Mouse (Mus musculus) 416B (cell line): Measurements from ENCODE around the gene Sept1.

Experiments used
- DNase-seq: peaks from one replicate; pipeline ENCODE4 v3.0.0; 2011; ENCODE audit warnings: low read depth

Sept1 gene

DNA sequence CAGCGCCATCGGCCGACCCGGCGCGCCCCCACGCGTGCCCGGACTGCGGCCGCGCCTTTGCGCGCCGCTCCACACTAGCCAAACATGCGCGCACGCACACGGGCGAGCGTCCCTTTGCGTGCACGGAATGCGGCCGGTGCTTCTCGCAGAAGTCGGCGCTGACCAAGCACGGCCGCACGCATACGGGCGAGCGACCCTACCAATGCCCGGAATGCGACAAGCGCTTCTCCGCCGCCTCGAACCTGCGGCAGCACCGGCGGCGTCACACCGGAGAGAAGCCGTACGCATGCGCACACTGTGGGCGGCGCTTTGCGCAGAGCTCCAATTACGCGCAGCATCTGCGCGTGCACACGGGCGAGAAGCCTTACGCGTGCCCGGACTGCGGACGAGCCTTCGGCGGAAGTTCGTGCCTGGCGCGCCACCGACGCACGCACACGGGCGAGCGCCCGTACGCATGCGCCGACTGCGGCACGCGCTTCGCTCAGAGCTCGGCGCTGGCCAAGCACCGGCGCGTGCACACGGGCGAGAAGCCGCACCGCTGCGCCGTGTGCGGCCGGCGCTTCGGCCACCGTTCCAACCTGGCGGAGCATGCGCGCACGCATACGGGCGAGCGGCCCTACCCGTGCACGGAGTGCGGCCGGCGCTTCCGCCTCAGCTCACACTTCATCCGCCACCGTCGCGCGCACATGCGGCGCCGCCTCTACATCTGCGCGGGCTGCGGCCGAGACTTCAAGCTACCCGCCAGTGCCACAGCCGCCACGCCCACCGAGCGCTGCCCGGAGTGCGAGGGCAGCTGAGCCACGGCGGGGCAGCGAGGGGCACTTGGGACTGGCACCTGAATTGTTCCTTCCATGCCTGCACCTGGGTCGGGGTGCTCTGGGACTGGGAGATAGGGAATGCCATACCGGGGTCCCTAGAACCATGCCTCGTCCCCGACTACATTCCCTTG is 21.2 kb upstream of the Sept1 start:
- DNase-seq: no peak

DNA sequence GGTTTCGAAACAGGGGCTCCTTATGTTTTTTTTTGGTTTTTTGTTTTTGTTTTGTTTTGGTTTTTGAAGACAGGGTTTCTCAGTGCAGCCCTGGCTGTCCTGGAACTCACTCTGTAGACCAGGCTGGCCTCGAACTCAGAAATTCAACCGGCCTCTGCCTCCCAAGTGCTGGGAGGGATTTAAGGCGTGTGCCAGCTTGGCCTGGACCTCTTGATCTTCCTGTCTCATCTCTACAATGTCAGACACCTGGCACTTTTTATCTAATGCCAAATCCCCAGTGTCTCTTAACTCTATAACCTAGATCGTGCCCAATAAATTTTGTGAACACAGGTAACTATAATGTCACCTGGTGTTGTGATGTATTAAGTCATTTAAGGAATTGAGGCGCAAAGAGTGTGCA is 20.4 kb upstream of the Sept1 start:
- DNase-seq: no peak

GRCm38 (mm10) chr7:127252414-127252813 is 19.5 kb upstream of the Sept1 start:
- DNase-seq: peak; percentile 78

DNA sequence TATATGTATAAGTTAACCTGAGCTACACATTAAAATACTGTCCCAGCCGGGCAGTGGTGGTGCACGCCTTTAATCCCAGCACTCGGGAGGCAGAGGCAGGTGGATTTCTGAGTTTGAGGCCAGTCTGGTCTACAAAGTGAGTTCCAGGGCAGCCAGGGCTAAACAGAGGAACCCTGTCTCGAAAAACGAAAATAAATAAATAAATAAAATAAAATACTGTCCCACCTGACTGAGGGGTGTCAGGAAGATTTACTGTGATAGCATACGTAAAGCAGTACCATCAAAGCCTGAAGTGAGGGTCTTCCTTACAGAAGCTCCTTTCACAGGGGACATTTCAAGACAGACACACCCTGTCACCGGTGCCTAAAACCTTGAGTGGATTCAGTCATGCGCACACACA is 17.6 kb upstream of the Sept1 start:
- peak; percentile 63 for DNase-seq

DNA sequence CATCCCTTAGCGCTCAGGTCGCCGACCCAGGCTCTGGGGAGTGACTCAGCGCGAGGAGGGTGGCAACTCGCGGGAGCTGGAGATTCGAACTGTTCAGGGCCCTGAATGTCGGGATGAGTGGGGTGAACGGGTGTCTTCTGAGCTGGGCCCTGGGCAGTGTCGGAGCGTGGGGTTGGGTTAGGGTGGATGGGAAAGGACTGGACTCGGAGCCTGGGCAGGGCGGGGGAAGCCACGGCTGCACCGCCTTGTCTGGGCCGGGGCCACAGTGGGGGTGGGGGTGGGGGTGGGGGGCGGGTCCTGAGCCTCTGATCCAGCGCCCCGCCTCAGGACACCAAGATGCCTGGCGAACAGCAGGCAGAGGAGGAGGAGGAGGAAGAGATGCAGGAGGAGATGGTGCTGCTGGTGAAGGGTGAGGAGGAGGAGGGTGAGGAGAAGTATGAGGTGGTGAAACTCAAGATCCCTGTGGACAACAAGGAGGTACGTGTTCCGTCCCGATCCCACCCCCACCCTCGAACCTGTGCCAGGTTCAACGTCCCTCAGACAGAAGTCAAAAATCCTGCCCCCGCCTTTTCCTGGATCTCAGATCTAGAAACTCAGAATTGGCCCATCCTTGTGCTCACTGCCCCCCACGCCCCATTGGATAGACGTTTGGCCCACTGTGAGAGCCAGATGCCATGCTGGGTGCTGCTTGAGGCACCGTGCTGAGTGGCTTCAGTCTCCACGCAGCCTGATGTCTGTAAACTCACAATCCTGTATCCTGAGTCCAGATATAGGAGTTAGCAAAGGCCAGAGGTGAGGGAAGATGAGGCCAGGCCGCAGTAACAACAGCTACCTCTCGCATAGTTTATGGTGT is 12.0 kb upstream of the Sept1 start:
- no peak for DNase-seq

GRCm38 (mm10) chr7:127243870-127244657 is 11.1 kb upstream of the Sept1 start, which contains the start of gene Zfp771:
TSS of gene Zfp771 (plus strand) at chr7:127244274.
- DNase-seq: peak; percentile 97

GRCm38 (mm10) chr7:127243361-127243867 is 10.5 kb upstream of the Sept1 start:
- DNase-seq: no peak

- DNase-seq: no peak
These were observed 1.8 kb upstream of the Sept1 start for GRCm38 (mm10) chr7:127234777-127235176.

GRCm38 (mm10) chr7:127233765-127234164 is 835 bp upstream of the Sept1 start:
- DNase-seq: peak; percentile 29

DNA sequence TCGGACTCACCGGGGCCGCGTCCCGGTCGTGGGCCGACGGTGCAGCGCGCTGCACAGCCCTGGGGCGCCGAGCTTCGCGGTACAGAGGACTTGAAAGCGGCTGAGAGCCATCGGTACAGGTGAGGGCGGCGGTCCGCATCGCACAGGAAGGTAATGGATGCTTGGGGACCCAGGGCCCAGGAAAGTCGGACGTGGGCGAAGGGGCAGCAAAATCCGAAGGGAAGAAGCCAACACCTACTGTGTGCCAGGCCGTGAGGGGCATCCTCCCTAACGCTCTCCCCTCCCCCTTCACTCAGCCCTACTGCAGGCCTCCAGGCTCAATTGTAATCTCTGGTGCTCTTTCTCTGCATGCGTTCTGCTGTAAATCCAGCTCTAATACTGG is 429 bp upstream of the Sept1 start:
- DNase-seq: peak; percentile 49

- DNase-seq: no peak
These were observed 906 bp downstream of the Sept1 start for GRCm38 (mm10) chr7:127231826-127232621.

GRCm38 (mm10) chr7:127231376-127231775 is 1.6 kb downstream of the Sept1 start:
- DNase-seq: no peak

DNA sequence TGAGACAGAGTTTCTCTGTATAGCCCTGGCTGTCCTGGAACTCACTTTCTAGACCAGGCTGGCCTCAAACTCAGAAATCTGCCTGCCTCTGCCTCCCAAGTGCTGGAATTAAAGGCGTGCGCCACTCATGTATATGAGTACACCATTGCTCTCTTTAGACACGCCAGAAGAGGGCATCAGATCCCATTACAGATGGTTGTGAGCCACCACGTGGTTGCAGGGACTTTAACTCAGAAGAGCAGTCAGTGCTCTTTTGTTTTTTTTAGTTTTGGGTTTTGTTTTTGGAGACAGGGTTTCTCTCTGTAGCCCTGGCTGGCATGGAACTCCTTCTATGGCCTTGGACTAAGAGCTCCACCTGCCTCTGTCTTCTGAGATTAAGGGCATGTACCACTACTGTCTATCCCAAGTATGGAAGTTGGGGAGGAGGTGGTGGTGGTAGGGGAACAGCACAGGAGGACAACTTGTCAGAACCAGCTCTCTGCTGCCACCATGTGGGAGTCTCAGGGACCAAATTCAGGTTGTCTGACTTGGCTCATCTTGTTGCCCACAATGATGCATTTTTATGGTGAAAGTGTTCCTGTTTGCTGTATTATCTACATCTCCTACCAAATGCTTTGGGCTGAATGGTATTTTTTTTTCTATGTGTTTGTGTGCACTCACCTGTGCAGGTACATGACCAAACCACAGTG is 4.2 kb downstream of the Sept1 start:
- peak; percentile 94 for DNase-seq

DNA sequence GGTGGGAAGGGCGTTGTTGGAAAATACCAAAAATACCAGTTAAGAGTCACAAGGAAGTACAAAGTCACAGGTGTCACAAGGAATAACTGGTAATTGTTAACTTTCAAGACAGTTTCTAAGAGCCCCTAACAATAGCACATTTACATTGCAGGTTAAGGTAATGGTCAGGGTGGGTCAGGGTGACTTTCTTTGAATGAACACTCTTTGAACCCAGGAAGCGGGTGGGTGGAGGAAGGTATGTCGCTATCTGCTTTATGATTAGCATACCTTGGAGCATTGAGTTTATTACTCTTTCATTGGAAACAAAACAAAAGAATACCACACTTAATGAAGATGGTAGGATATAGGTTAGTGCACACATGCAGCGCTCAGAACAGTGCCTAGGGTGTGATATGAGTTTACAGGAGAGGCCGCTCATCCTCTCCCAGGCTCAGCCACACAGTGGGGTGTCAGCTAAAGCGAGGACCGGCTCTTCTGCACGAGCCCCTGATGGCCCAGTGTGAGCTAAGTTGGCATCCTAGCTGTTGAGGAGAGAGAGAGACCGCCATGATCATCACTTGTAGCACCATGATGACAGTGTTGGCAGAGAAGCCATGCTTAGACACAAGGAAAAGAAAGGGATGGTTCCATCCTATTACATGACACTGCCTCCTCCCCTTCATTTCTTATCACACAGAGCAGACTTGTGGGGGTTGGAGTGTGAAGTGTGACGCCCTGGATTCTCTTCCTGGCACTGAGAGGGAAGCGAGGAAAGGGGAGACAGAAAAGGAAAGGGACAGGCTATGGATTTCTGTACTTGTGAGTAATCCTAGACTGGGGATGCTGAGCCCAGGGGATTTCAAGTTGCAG is 7.6 kb downstream of the Sept1 start:
- DNase-seq: no peak

- DNase-seq: no peak
These were observed 8.3 kb downstream of the Sept1 start for GRCm38 (mm10) chr7:127224616-127225015.

DNA sequence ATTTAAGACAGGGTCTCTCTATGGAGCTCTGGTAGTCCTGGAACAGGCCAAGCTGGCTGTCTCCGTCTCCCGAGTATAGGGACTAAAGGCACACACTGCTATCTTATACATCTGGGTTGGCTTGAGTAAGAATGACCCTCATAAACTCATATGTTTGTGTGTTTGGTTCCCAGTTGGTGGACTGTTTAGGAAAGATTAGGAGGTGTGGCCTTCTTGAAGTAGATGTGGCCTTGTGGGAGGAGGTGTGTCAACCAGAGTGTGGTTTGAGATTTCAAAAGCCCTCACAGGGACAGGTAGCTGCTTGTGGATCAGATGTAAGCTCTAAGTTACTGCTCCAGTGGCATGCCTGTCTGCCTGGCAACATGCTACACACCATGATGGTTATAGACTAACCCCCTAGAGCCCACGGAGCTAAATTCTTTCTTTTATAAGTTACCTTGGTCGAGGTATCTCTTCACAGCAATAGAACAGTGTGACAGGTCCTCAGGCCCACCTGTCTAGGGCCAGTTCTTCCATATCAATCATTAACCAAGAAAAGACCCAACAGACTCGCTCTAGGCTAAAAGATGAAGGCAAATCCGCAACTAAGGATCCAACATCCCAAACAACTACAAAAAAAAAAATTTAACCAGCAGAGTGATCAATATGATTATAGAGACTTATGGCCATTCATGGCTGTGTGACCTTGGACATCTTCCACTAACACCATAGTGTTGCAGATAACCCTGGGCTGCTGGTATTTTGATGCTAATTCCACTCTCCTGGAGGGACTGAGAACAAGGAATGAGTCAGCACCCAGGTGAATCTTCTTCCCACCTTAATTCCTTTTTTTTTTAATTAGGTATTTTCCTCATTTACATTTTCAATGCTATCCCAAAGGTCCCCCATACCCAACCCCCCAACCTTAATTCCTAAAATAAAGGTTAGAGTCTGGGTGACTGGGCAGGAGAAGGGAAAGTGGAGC is 9.1 kb downstream of the Sept1 start:
- DNase-seq: no peak

DNA sequence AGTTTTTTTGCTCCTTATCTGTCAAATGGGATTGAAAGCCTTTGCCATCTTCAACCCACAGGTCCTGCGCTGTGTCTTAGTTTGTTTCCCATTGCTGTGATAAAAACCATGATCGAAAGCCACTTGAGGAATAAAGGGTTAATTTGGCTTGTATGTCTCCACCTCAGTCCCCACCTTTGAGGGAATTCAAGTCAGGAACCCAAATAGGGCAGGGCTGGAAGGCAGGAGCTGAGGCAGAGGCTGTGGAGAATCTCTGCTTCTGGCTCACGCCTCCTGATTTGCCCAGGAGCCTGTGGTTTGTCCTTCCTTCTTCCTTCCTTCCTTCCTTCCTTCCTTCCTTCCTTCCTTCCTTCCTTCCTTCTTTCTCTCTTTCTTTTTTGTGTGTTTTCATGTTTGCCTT is 9.8 kb downstream of the Sept1 start:
- no peak for DNase-seq

- no peak for DNase-seq
These were observed 12.5 kb downstream of the Sept1 start for GRCm38 (mm10) chr7:127220440-127220839.
